Mouse (Mus musculus) left cerebral cortex, postnatal 25 days (tissue): ENCODE results near the gene Maff. TPM values are rescaled to one million over a fixed set of nuclear protein-coding genes. Genes with fewer than 3 reads are reported as not detected.

Source experiments
- DNase-seq, 2 experiments: peaks; one replicate each; pipeline ENCODE4 v3.0.0; 2022; ENCODE audit warnings: low spot score in 2 of 2, mixed read lengths in 1 of 2
- intact Hi-C: fragments of 180-260 bp; cut with DNase I; formaldehyde crosslinking; loops from one replicate; pipeline ENCODE4 v1.15.1; 2025
- total RNA-seq, 2 experiments: library from RNA; stranded (reverse); gene quantifications; 2 replicates each; pipeline ENCODE4 v1.2.3; 2021

Gene Maff
- 1 to 10 TPM; 1.3 to 1.8 TPM for total RNA-seq

GRCm38 (mm10) chr15:79346051-79346793 lies at the start of gene Maff:
TSS of gene Maff (plus strand) at chr15:79346621.
- no peak for DNase-seq
- intact Hi-C loops = no loop called here

DNA sequence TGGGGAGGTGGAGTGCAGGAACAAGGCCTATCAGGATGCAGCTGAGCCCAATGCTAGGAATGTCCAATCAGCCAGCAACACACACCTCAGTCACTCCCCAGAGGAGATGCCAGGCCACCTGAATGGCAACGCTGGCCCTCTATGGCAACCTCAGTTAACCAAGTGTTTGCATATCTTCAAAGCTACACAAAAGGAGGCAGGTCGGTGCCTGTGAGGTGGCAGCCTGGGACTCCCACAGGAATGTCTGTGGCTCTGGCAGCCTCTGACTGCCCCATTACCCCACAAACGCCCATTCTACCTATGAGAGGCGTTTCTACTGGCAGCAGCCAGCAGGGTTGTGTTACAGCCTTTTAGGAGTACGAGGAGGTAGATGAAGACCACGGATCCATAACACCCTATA lies 47.9 kb upstream of the Maff start:
- intact Hi-C loops = no loop called here
- no peak for DNase-seq

DNA sequence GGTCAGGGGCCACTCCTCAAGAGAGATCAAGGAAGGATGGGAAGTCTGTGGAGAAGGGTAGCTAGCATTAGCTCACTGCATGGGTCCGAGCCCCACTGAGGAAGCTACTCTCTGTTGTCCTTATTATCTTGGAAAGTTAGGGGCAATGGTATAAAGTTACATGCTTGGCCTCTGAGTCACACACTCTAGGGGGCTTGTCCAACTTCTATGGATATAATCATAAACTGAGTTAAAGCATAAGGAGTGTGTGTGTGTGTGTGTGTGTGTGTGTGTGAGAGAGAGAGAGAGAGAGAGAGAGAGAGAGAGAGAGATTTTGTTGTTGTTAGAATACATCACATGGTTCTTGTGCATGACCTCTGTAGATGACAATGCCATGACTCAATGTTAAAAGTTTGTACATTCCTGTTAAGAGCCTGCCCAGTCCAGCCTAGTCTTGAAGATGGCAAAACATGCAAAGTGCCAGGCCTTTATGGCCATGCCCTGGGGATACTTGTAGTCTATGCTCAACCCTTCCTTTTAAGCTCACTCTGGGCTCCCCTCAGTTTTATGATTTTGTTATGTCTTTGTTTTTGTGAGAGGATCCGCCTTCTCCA lies 46.8 kb upstream of the Maff start:
- intact Hi-C loops = no loop called here
- DNase-seq = no peak

DNA sequence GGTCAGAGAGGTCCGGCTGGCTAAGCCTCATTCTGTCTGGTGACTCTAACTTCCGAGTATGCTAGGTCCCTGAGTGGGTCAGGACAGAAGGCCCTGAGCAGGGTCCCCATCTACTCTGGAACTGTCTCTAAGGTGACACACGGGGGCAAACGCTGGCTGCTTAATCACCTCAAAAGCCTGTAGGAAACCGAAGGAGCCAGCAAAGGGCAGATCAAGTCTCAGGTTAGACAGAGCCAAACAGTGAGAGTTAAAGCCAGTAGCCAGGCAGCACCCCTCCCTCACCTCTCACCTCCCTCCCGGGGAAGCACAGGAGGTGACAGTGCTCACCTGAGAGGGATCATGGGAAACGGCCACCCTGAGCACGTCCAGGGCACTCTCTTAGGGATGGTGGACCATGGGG lies 42.7 kb upstream of the Maff start:
- DNase-seq = no peak
- intact Hi-C loops = no loop called here

DNA sequence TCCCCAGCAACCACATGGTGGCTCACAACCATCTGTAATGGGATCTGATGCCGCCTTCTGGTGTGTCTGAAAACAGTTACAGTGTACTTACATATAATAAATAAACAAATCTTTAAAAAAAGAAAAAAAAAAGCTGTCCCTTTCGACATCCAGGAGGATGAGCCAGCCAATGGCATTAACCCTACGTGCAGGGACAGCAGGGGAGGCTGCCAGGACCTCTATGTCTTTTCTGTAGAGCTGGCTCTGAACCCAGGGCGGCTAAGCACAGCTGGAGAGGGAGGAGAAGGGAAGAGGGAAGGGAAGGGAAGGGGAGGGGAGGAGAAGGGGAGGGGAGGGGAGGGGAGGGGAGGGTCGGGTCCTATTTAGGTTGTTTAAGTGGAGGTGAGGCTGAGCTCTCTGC lies 41.6 kb upstream of the Maff start:
- intact Hi-C loops = no loop called here
- DNase-seq = no peak

GRCm38 (mm10) chr15:79306043-79306637 lies 40.3 kb upstream of the Maff start:
- intact Hi-C loops = no loop called here
- DNase-seq = no peak

DNA sequence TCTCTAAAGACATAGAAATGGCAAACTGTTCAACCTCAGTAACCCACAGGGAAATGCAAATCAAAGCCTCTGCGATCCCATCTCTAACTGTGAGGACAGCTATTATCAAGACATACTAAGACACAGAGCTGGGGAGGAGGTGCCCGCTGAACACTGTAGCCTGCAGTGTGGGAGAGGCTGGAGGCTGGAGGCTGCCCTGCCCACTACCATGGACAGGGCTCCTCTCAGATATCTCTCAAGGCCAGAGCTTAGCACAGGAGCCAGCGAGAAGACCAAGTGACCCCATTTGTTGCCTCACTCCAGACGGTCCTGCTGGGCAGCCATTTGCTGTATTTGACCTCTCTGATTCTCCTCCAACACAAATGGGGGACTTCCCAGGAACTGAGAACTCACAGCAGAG lies 38.6 kb upstream of the Maff start:
- DNase-seq = no peak
- intact Hi-C loops = no loop called here

- DNase-seq = no peak
- intact Hi-C loops = no loop called here
Observed at GRCm38 (mm10) chr15:79313848-79314369, 32.5 kb upstream of the Maff start.

- no peak for DNase-seq
- intact Hi-C loops = no loop called here
Observed at GRCm38 (mm10) chr15:79321733-79322190, 24.7 kb upstream of the Maff start.

DNA sequence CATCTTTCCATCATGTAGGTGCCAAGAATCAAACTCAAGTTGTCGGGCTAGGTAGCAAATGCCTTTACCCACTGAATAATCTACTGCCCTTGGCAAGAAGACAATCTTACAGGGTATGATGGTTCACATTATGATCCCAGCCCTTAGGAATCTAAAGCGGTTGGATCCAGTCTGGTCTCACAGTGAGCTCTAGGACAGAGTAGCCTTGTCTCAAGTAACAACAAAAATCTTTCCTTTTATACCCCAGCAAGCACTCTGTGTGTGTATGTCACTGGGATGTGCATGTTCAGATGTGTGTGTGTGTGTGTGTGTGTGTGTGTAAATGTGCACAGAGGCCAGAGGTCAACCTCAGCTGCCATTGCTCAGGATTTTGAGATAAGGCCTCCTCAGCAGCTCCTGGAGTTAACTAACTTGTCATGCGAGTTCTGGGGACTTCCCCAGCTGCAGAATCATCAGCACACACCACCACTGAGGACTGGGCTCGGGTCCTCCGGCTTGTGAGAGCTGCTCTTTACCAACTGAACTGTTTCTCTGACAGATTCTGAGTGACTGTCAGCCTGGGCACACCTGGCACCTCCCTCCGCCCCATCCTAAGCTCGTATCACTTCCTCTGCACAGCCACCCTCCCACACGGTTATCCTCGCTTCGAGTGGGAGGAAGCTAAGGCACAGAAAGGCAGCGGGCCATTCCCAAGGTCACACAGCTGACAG lies 24.0 kb upstream of the Maff start:
- intact Hi-C loops = no loop called here
- DNase-seq = no peak

- intact Hi-C loops = no loop called here
- peak in 1 of 2 experiments; percentile 20 for DNase-seq
Observed at GRCm38 (mm10) chr15:79322991-79323790, 23.2 kb upstream of the Maff start.

DNA sequence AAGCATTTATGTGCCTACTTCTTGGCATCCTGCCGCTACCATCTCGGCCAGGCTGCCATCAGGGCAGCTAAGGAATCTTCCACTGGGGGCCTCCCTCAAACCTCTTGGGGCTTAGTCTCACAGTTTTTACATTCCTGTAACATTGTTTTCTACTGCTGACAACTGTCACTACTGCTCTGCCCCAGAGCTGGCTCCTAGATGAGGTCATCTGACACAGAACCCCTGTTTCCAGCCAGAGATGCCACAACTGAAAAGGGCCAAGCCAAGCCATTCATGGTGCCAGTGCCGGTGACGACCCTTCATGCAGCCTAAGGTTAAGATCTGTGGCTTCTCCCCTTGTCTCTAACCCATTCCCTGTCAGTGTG lies 22.6 kb upstream of the Maff start:
- no peak for DNase-seq
- intact Hi-C loops = no loop called here

- no peak for DNase-seq
- intact Hi-C loops = no loop called here
Observed at GRCm38 (mm10) chr15:79324373-79324772, 22.0 kb upstream of the Maff start.

- intact Hi-C loops = no loop called here
- DNase-seq = no peak
Observed at GRCm38 (mm10) chr15:79325742-79326141, 20.7 kb upstream of the Maff start.

GRCm38 (mm10) chr15:79326264-79326663 lies 20.2 kb upstream of the Maff start:
- intact Hi-C loops = no loop called here
- no peak for DNase-seq

GRCm38 (mm10) chr15:79326971-79327961 lies 19.2 kb upstream of the Maff start:
- intact Hi-C loops = no loop called here
- DNase-seq = peak in 1 of 2 experiments; percentile 29

GRCm38 (mm10) chr15:79328058-79328938 lies 18.1 kb upstream of the Maff start, which contains the start of gene Pla2g6:
TSS of gene Pla2g6 (minus strand) at chr15:79328390.
- intact Hi-C loops = loop anchor here (2.0 kb wide), 1 partner anchor 85 kb away; no protein-coding TSS in a partner anchor
- DNase-seq = peak; percentile 99
